8 mouse cellular contexts compared by ENCODE assay signal in genomic region chr9:44182260-44182659, GRCm38 (mm10). TPM values are rescaled to one million over a fixed set of nuclear protein-coding genes. Genes with fewer than 3 reads are reported as not detected.
DNase-seq lines count a peak whose midpoint lies in the region; ATAC-seq lines count a peak whose summit lies in the region.

No protein-coding gene starts in this region.

- H3K27ac ChIP-seq in hindbrain, embryonic 16.5 days (ENCODE audit: low read depth, low read length), result no peak overlapping the region

- ATAC-seq in granulocyte monocyte progenitor cell, adult 5-6 weeks (replicated peaks; ENCODE audit: poor library complexity, severe bottlenecking), result peak; percentile 57
- ATAC-seq in hindbrain, embryonic 16.5 days, result no peak

- H3K36me3 ChIP-seq in hindbrain, embryonic 16.5 days (ENCODE audit: control insufficient read depth, insufficient read depth, low read length), result no peaks in the 10 kb centered on the region

- no peaks in the 10 kb centered on the region; the same call in 1 of the 2 replicates for H3K9me3 ChIP-seq in hindbrain, embryonic 16.5 days (ENCODE audit: control insufficient read depth, low read length)

- DNase-seq in cerebellum, postnatal 14 days, result peak; percentile 54 to 69
- no peak for DNase-seq in cerebellum, adult 8-10 months
- DNase-seq in right cerebral cortex, postnatal 14 days, result peak; percentile 17
- DNase-seq in right cerebral cortex, postnatal 36 days (ENCODE audit: low spot score in 2 of 2), result no peak
- peak; percentile 56 to 64 for DNase-seq in lung, adult 18-20 months
- peak; percentile 71 for DNase-seq in thymus, postnatal 25 days

- WGBS in hindbrain, embryonic 16.5 days, result 92% methylated on average over 3 of the region's 3 CpGs

- no peak overlapping the region for H3K9ac ChIP-seq in hindbrain, embryonic 16.5 days (ENCODE audit: low read depth, low read length)

- no peak overlapping the region for H3K4me3 ChIP-seq in hindbrain, embryonic 16.5 days (ENCODE audit: low read length)

- H3K4me2 ChIP-seq in hindbrain, embryonic 16.5 days (ENCODE audit: low read length), result no peak overlapping the region

- no peaks in the 10 kb centered on the region for H3K27me3 ChIP-seq in hindbrain, embryonic 16.5 days (replicated peaks; ENCODE audit: control insufficient read depth, insufficient read depth, low read length)

- no peaks in the 10 kb centered on the region for H3K4me1 ChIP-seq in hindbrain, embryonic 16.5 days (ENCODE audit: control insufficient read depth, insufficient read depth, low read depth, low read length)

RNA-seq across cellular contexts. Expression of gene Mcam, which starts 48.0 kb away (rescaled TPM):
- not detected in 2 replicates for total RNA-seq in granulocyte monocyte progenitor cell, adult 5-6 weeks (2014; fragmentation: Nextera tagmentation)
- total RNA-seq in granulocyte monocyte progenitor cell, adult 5-6 weeks (2017), result 0.47 and 1.7 TPM in 2 replicates
- 12.3 and 15.3 TPM in 2 replicates for polyA plus RNA-seq in hindbrain, embryonic 16.5 days (2015; fragmentation: Nextera tagmentation; extraction: Ambion mirVana)

RNA-seq across cellular contexts. Expression of gene Cbl, which starts 51.6 kb away (rescaled TPM):
- total RNA-seq in granulocyte monocyte progenitor cell, adult 5-6 weeks (2014; fragmentation: Nextera tagmentation), result 89.7 and 108 TPM in 2 replicates
- total RNA-seq in granulocyte monocyte progenitor cell, adult 5-6 weeks (2017), result 40.3 and 42.9 TPM in 2 replicates
- 17.4 and 20.3 TPM in 2 replicates for polyA plus RNA-seq in hindbrain, embryonic 16.5 days (2015; fragmentation: Nextera tagmentation; extraction: Ambion mirVana)

RNA-seq across cellular contexts. Expression of gene Ccdc153, which starts 58.2 kb away (rescaled TPM):
- not detected in 2 replicates for total RNA-seq in granulocyte monocyte progenitor cell, adult 5-6 weeks (2014; fragmentation: Nextera tagmentation)
- total RNA-seq in granulocyte monocyte progenitor cell, adult 5-6 weeks (2017), result not detected in 2 replicates
- not detected in 2 replicates for polyA plus RNA-seq in hindbrain, embryonic 16.5 days (2015; fragmentation: Nextera tagmentation; extraction: Ambion mirVana)

Comparison
In these comparisons a context has a peak if more than half of its experiments do, and no peak if none do; other contexts are left out.
1. DNase-seq: peak in cerebellum, postnatal 14 days (2 of 2), right cerebral cortex, postnatal 14 days (single experiment), lung, adult 18-20 months (2 of 2) and thymus, postnatal 25 days (single experiment); none in cerebellum, adult 8-10 months (single experiment) and right cerebral cortex, postnatal 36 days (0 of 2).